Mouse (Mus musculus): ENCODE data around the gene Nucb1. TPM values are rescaled to one million over a fixed set of nuclear protein-coding genes. Genes with fewer than 3 reads are reported as not detected.

The Nucb1 gene
- polyA plus RNA-seq, 1 experiment from 2014 or later = 106 TPM

DNA sequence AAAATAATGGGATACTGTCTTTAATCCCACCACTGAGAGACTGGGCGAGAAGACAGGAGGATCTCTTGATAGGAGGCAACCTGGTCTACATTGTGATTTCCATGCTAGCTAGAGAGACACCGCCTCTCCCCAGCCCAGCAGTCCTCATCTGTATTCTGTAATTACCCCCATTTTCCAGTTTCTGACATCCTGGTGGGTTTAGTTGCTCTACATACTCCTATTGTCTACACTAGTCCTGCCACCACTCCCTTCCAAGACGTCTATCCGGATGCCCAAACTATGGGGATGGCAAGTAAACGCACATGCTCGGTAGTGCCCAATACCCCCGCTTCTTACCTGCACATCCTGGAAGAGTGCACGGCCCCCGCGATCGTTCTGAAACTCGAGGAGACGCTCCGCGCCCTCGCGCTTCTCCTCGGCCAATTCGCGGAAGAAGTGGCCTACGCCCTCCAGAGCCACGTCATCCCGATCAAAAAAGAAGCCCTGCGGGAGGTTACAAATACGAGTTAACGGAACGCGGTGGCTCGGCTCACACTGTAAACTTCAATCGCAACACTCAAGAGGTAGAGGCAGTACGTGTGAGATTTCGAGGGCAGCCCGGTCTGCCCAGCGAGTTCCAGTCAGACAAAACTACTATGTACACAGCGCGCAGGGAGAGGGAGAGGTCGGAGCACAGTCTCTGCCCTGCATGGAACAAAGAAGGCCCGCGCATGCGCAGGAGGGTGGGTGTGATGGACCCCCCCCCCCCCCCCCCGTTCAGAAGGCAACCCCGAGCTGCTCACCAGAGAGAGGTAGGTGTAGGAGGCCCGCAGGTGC lies 51.2 kb downstream of the Nucb1 start:
- H3K27ac ChIP-seq (replicated peaks) = peak overlapping the region; percentile 93
- H3K9me3 ChIP-seq = no peaks in the 10 kb centered on the region
- H3K36me3 ChIP-seq = peaks cover 62% of the 10 kb centered on the region
- H3K4me1 ChIP-seq = peaks cover 40% of the 10 kb centered on the region
- H3K27me3 ChIP-seq = no peaks in the 10 kb centered on the region
- H3K9ac ChIP-seq (replicated peaks) = peak overlapping the region; percentile 91
- H3K4me3 ChIP-seq = peak overlapping the region; percentile 87
- H3K4me2 ChIP-seq (replicated peaks) = peak overlapping the region; percentile 82
- under 1% methylated on average over 42 of the region's 43 CpGs for WGBS
- ATAC-seq (ENCODE audit: low FRiP score, low read depth) = peak; percentile 72

DNA sequence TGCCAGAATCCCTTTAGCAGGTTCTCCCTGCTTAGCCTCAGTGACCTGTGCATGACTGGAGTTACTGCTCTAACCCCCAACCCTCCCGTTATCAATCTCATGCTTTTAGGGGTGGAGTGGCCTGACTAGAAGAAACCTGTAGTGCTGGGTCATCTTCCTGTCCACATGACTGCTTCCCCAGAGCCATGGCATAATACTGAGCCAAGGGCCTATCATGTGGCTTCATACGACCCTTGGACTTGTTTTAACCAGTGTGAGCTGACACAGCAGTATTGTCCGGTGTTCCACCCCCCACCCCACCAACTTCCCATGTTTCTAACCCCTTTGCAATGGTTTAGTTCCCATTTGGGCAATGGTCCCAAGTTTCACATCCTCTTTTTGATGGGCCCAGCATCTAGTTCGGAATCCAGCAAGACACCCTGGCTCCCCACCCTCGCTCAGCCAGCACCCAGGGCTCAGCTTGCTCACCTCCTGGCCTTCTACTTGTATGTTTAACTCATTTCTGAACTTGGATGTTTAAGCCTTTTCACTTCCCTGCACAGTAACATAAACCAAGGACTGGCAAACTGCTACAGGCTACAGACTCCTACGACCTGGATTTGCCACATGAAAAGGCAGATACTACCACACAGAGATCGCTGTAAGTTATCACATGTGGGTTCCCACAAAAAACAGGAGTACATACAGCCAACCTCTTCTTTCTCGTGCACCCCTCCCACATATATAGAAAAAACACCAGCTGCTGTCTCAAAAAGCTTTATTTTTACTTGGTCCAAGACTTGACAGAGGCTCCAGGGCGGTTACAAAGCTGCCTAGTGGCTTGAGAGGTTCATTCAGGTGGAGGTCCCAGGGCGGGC lies 52.8 kb downstream of the Nucb1 start:
- WGBS = 67% methylated on average over 10 of the region's 10 CpGs
- H3K4me2 ChIP-seq (replicated peaks) = peak overlapping the region; percentile 82
- peak overlapping the region; percentile 87 for H3K4me3 ChIP-seq
- ATAC-seq (ENCODE audit: low FRiP score, low read depth) = no peak
- H3K9me3 ChIP-seq = no peaks in the 10 kb centered on the region
- peaks cover 55% of the 10 kb centered on the region for H3K36me3 ChIP-seq
- H3K9ac ChIP-seq (replicated peaks) = peak overlapping the region; percentile 91
- peak overlapping the region; percentile 44 for H3K27ac ChIP-seq (replicated peaks)
- peaks cover 40% of the 10 kb centered on the region for H3K4me1 ChIP-seq
- no peaks in the 10 kb centered on the region for H3K27me3 ChIP-seq

DNA sequence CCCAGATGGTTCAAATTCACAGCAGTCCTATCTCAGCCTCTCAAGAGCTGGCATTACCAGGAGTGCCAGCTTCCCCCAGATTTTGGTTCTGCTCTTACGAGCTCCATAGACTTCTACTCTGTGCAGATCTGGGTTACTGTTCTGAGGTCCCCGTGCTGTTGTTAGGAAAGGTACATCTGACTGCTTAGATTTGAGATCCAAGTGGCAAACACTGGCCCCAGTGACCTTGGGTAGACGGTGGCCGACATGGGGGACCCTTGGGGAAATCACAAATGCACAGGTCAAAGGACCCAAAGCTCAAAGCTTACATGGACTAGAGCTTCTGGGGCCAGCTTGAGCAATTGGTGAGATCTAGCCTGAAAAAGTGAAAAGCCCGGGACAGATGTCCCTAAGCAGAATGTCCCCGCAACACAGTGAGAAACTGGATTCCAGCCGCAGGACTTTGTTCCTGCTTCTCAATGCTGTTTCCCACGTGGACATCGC lies 53.4 kb downstream of the Nucb1 start:
- Histone ChIP-seq H3K9ac (replicated peaks) (peak overlapping the region; percentile 91; the same call in 1 of the 2 replicates), H3K4me2 (replicated peaks) (peak overlapping the region; percentile 82), H3K27ac (replicated peaks) (peak overlapping the region; percentile 44), H3K36me3 (peaks cover 54% of the 10 kb centered on the region), H3K9me3 (no peaks in the 10 kb centered on the region), H3K4me1 (peaks cover 37% of the 10 kb centered on the region), H3K27me3 (no peaks in the 10 kb centered on the region), H3K4me3 (peak overlapping the region; percentile 87)
- no peak for ATAC-seq (ENCODE audit: low FRiP score, low read depth)
- WGBS = 57% methylated on average over 9 of the region's 9 CpGs

GRCm38 (mm10) chr7:45455932-45456696 lies 54.1 kb downstream of the Nucb1 start:
- peaks cover 57% of the 10 kb centered on the region for H3K36me3 ChIP-seq
- ATAC-seq (ENCODE audit: low FRiP score, low read depth) = no peak
- no peaks in the 10 kb centered on the region for H3K9me3 ChIP-seq
- no peak overlapping the region for H3K9ac ChIP-seq (replicated peaks)
- WGBS = 82% methylated on average over 13 of the region's 13 CpGs
- no peak overlapping the region for H3K4me3 ChIP-seq
- H3K27me3 ChIP-seq = no peaks in the 10 kb centered on the region
- peaks cover 32% of the 10 kb centered on the region for H3K4me1 ChIP-seq
- H3K27ac ChIP-seq (replicated peaks) = peak overlapping the region; percentile 44; the same call in 1 of the 2 replicates
- no peak overlapping the region for H3K4me2 ChIP-seq (replicated peaks)

DNA sequence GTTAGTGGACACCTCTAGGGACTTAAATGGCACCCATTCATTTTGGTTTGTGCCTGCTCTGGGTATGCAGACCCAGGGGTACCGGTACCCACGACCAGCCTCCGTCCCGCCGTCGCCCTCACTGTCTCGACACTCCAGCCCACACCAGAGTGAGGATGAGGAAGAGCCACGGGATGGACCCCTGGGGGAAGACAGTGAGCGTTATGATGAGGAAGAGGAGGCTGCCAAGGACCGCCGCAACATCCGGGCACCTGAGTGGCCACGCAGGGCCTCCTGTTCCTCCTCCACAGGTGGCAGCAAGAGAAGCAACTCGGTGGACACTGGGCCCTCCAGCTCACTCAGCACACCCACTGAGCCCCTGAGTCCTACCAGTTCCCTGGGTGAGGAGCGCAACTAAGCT lies 55.2 kb downstream of the Nucb1 start:
- H3K4me2 ChIP-seq (replicated peaks) = no peak overlapping the region
- H3K36me3 ChIP-seq = peaks cover 54% of the 10 kb centered on the region
- WGBS = 94% methylated on average over 15 of the region's 15 CpGs
- H3K4me3 ChIP-seq = no peak overlapping the region
- H3K9ac ChIP-seq (replicated peaks) = no peak overlapping the region
- no peaks in the 10 kb centered on the region for H3K27me3 ChIP-seq
- H3K9me3 ChIP-seq = no peaks in the 10 kb centered on the region
- no peak overlapping the region for H3K27ac ChIP-seq (replicated peaks)
- ATAC-seq (ENCODE audit: low FRiP score, low read depth) = no peak
- H3K4me1 ChIP-seq = peaks cover 21% of the 10 kb centered on the region

GRCm38 (mm10) chr7:45451344-45451982 lies 58.7 kb downstream of the Nucb1 start:
- WGBS = 56% methylated on average over 23 of the region's 23 CpGs
- Histone ChIP-seq H3K4me1 (0 out of 2 replicates have a peak, but pooled peaks cover under 1% of the 10 kb centered on the region), H3K4me3 (no peak overlapping the region), H3K9ac (replicated peaks) (no peak overlapping the region), H3K36me3 (peaks cover 52% of the 10 kb centered on the region), H3K27me3 (no peaks in the 10 kb centered on the region), H3K27ac (replicated peaks) (no peak overlapping the region), H3K4me2 (replicated peaks) (no peak overlapping the region), H3K9me3 (no peaks in the 10 kb centered on the region)
- peak; percentile 74 for ATAC-seq (ENCODE audit: low FRiP score, low read depth)

- Histone ChIP-seq H3K27ac (replicated peaks) (no peak overlapping the region), H3K9ac (replicated peaks) (no peak overlapping the region), H3K9me3 (no peaks in the 10 kb centered on the region), H3K4me3 (no peak overlapping the region), H3K4me2 (replicated peaks) (no peak overlapping the region), H3K27me3 (no peaks in the 10 kb centered on the region), H3K36me3 (peaks cover 53% of the 10 kb centered on the region), H3K4me1 (no peaks in the 10 kb centered on the region)
- WGBS = 89% methylated on average over 1 of the region's 1 CpGs
- no peak for ATAC-seq (ENCODE audit: low FRiP score, low read depth)
These were observed 60.2 kb downstream of the Nucb1 start for GRCm38 (mm10) chr7:45449974-45450373.

GRCm38 (mm10) chr7:45447325-45447990 lies 62.7 kb downstream of the Nucb1 start:
- H3K27me3 ChIP-seq = no peaks in the 10 kb centered on the region
- no peak overlapping the region for H3K9ac ChIP-seq (replicated peaks)
- no peak for ATAC-seq (ENCODE audit: low FRiP score, low read depth)
- H3K4me1 ChIP-seq = no peaks in the 10 kb centered on the region
- no peaks in the 10 kb centered on the region for H3K9me3 ChIP-seq
- no peak overlapping the region for H3K27ac ChIP-seq (replicated peaks)
- H3K36me3 ChIP-seq = peaks cover 55% of the 10 kb centered on the region
- 41% methylated on average over 11 of the region's 11 CpGs for WGBS
- H3K4me3 ChIP-seq = no peak overlapping the region
- H3K4me2 ChIP-seq (replicated peaks) = no peak overlapping the region

DNA sequence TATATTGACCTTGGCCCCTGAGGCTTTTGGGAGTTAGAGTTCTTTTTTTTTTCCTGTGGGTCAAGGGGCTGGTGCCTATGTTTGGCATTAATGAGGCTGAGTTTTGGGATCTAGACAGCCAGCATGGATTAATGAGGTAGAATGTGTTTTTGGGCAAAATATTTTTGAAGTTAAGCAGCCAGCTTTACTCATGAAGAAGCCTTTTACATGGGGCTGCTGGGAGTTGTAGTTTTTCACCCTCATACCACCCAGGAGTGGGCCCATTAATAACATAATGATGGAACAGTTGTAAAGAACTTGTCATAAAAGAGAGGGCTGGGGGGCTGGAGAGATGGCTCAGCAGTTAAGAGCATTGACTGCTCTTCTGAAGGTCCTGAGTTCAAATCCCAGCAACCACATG lies 63.6 kb downstream of the Nucb1 start:
- H3K9me3 ChIP-seq = no peaks in the 10 kb centered on the region
- H3K27me3 ChIP-seq = no peaks in the 10 kb centered on the region
- H3K9ac ChIP-seq (replicated peaks) = no peak overlapping the region
- H3K4me2 ChIP-seq (replicated peaks) = no peak overlapping the region
- no peak overlapping the region for H3K4me3 ChIP-seq
- no peak overlapping the region for H3K27ac ChIP-seq (replicated peaks)
- H3K36me3 ChIP-seq = peaks cover 51% of the 10 kb centered on the region
- no peak for ATAC-seq (ENCODE audit: low FRiP score, low read depth)
- no peaks in the 10 kb centered on the region for H3K4me1 ChIP-seq

DNA sequence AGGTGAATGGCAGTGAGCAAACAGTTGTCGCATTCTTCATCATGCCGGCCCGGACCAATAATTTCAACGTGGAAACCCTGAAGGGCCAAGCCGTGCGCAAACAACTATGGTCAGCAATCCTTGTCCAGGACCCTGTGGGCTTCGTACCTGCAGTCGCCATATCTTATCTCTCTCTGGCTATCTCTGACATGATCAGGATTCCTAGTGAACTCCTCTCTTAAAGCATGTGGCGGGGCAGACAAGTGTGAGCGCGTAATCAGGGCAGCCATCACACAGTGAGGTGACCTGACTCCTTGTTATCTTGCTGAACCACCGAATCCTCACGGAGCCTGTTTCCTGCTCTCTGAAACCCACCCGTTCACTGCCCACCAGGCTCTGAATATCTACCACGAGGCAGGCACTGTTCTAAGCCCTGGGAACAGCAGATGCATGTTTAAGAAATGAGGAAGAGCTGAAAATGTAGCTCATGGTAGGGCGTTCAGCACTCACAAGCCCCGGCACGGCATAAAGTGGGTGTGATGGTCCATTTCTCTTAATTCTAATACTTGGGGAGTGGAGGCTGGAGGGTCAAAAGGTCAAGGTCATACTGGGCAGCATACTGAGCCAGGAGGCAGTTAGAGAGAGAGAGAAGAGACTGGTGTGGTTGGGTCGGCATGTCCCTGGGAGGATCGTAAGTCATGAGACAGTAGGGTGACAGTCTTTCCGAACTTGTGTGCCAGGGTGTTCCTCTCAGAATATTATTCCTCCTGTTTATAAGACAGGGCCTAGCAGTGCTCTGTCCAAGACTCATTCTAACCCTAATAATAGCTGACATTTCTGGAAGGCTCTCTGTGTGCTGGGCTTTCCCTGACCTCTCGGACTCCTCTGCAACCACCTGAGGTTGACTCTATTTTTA lies 66.4 kb downstream of the Nucb1 start:
- no peaks in the 10 kb centered on the region for H3K9me3 ChIP-seq
- 92% methylated on average over 22 of the region's 22 CpGs for WGBS
- H3K9ac ChIP-seq (replicated peaks) = no peak overlapping the region
- no peak overlapping the region for H3K4me3 ChIP-seq
- H3K36me3 ChIP-seq = peaks cover 64% of the 10 kb centered on the region
- no peak overlapping the region for H3K27ac ChIP-seq (replicated peaks)
- H3K4me2 ChIP-seq (replicated peaks) = no peak overlapping the region
- ATAC-seq (ENCODE audit: low FRiP score, low read depth) = no peak
- H3K4me1 ChIP-seq = no peaks in the 10 kb centered on the region
- no peaks in the 10 kb centered on the region for H3K27me3 ChIP-seq

All from midbrain, embryonic 12.5 days (tissue).